Mouse (Mus musculus): ENCODE measurements at regions not wholly inside any gene's neighbourhood (a gene's known extent, or its start where the extent isn't known, plus 50 kb on each side); places are given as distances from the start of the nearest gene placed in this dataset.

GRCm38 (mm10) chr16:8351424-8351823, 73.5 kb downstream of the Tmem114 start:
- WGBS = 60% methylated on average over 4 of the region's 4 CpGs
- no peak for ATAC-seq (ENCODE audit: low read depth)
- H3K9me3 ChIP-seq (ENCODE audit: control insufficient read depth, low read length) = no peaks in the 10 kb centered on the region
- H3K9ac ChIP-seq (ENCODE audit: low read depth, low read length) = no peak overlapping the region
- H3K27ac ChIP-seq (replicated peaks; ENCODE audit: low read depth, low read length) = no peak overlapping the region
- no peak for DNase-seq (ENCODE audit: low spot score)
- no peaks in the 10 kb centered on the region for H3K27me3 ChIP-seq (replicated peaks; ENCODE audit: control insufficient read depth, insufficient read depth, low read length)
- no peak overlapping the region for H3K4me2 ChIP-seq (ENCODE audit: low read depth, low read length)
- no peak overlapping the region for H3K4me3 ChIP-seq (ENCODE audit: low read depth, low read length)
- no peaks in the 10 kb centered on the region for H3K36me3 ChIP-seq (ENCODE audit: control insufficient read depth, insufficient read depth, low read length)
- H3K4me1 ChIP-seq (ENCODE audit: control insufficient read depth, insufficient read depth, low read length) = no peaks in the 10 kb centered on the region

GRCm38 (mm10) chr16:8349148-8349547, 75.8 kb downstream of the Tmem114 start:
- no peak overlapping the region for H3K27ac ChIP-seq (replicated peaks; ENCODE audit: low read depth, low read length)
- H3K36me3 ChIP-seq (ENCODE audit: control insufficient read depth, insufficient read depth, low read length) = no peaks in the 10 kb centered on the region
- no peaks in the 10 kb centered on the region for H3K9me3 ChIP-seq (ENCODE audit: control insufficient read depth, low read length)
- no peak overlapping the region for H3K4me2 ChIP-seq (ENCODE audit: low read depth, low read length)
- H3K4me3 ChIP-seq (ENCODE audit: low read depth, low read length) = no peak overlapping the region
- no peaks in the 10 kb centered on the region for H3K4me1 ChIP-seq (ENCODE audit: control insufficient read depth, insufficient read depth, low read length)
- WGBS = 59% methylated on average over 3 of the region's 3 CpGs
- ATAC-seq (ENCODE audit: low read depth) (no peak), DNase-seq (ENCODE audit: low spot score) (no peak)
- no peaks in the 10 kb centered on the region for H3K27me3 ChIP-seq (replicated peaks; ENCODE audit: control insufficient read depth, insufficient read depth, low read length)
- no peak overlapping the region for H3K9ac ChIP-seq (ENCODE audit: low read depth, low read length)

GRCm38 (mm10) chr16:8348645-8349044, 76.3 kb downstream of the Tmem114 start:
- H3K27me3 ChIP-seq (replicated peaks; ENCODE audit: control insufficient read depth, insufficient read depth, low read length) = no peaks in the 10 kb centered on the region
- H3K9me3 ChIP-seq (ENCODE audit: control insufficient read depth, low read length) = no peaks in the 10 kb centered on the region
- H3K4me2 ChIP-seq (ENCODE audit: low read depth, low read length) = no peak overlapping the region
- H3K4me3 ChIP-seq (ENCODE audit: low read depth, low read length) = no peak overlapping the region
- ATAC-seq (ENCODE audit: low read depth) (no peak), DNase-seq (ENCODE audit: low spot score) (no peak)
- WGBS = 62% methylated on average over 5 of the region's 5 CpGs
- no peaks in the 10 kb centered on the region for H3K4me1 ChIP-seq (ENCODE audit: control insufficient read depth, insufficient read depth, low read length)
- H3K9ac ChIP-seq (ENCODE audit: low read depth, low read length) = no peak overlapping the region
- no peak overlapping the region for H3K27ac ChIP-seq (replicated peaks; ENCODE audit: low read depth, low read length)
- no peaks in the 10 kb centered on the region for H3K36me3 ChIP-seq (ENCODE audit: control insufficient read depth, insufficient read depth, low read length)

GRCm38 (mm10) chr16:8345216-8345615, 79.7 kb downstream of the Tmem114 start:
- Histone ChIP-seq H3K4me1 (ENCODE audit: control insufficient read depth, insufficient read depth, low read length) (no peaks in the 10 kb centered on the region), H3K9ac (ENCODE audit: low read depth, low read length) (no peak overlapping the region), H3K4me2 (ENCODE audit: low read depth, low read length) (no peak overlapping the region), H3K27me3 (replicated peaks; ENCODE audit: control insufficient read depth, insufficient read depth, low read length) (no peaks in the 10 kb centered on the region), H3K4me3 (ENCODE audit: low read depth, low read length) (no peak overlapping the region), H3K9me3 (ENCODE audit: control insufficient read depth, low read length) (no peaks in the 10 kb centered on the region), H3K36me3 (ENCODE audit: control insufficient read depth, insufficient read depth, low read length) (no peaks in the 10 kb centered on the region), H3K27ac (replicated peaks; ENCODE audit: low read depth, low read length) (no peak overlapping the region)
- ATAC-seq (ENCODE audit: low read depth) (no peak), DNase-seq (ENCODE audit: low spot score) (no peak)
- WGBS = 83% methylated on average over 7 of the region's 7 CpGs

GRCm38 (mm10) chr16:8333081-8333710, 91.7 kb downstream of the Tmem114 start:
- Histone ChIP-seq H3K36me3 (ENCODE audit: control insufficient read depth, insufficient read depth, low read length) (no peaks in the 10 kb centered on the region), H3K4me1 (ENCODE audit: control insufficient read depth, insufficient read depth, low read length) (no peaks in the 10 kb centered on the region), H3K9ac (ENCODE audit: low read depth, low read length) (no peak overlapping the region), H3K27me3 (replicated peaks; ENCODE audit: control insufficient read depth, insufficient read depth, low read length) (no peaks in the 10 kb centered on the region), H3K9me3 (ENCODE audit: control insufficient read depth, low read length) (no peaks in the 10 kb centered on the region), H3K27ac (replicated peaks; ENCODE audit: low read depth, low read length) (no peak overlapping the region), H3K4me2 (ENCODE audit: low read depth, low read length) (no peak overlapping the region), H3K4me3 (ENCODE audit: low read depth, low read length) (no peak overlapping the region)
- DNase-seq (ENCODE audit: low spot score) = peak; percentile 70
- 15% methylated on average over 8 of the region's 8 CpGs for WGBS
- ATAC-seq (ENCODE audit: low read depth) = peak; percentile 72

GRCm38 (mm10) chr16:8311996-8312395, 112.9 kb downstream of the Tmem114 start:
- DNase-seq (ENCODE audit: low spot score) = peak; percentile 6
- Histone ChIP-seq H3K27me3 (replicated peaks; ENCODE audit: control insufficient read depth, insufficient read depth, low read length) (no peaks in the 10 kb centered on the region), H3K9me3 (ENCODE audit: control insufficient read depth, low read length) (no peaks in the 10 kb centered on the region), H3K27ac (replicated peaks; ENCODE audit: low read depth, low read length) (no peak overlapping the region), H3K4me1 (ENCODE audit: control insufficient read depth, insufficient read depth, low read length) (no peaks in the 10 kb centered on the region), H3K4me2 (ENCODE audit: low read depth, low read length) (no peak overlapping the region), H3K36me3 (ENCODE audit: control insufficient read depth, insufficient read depth, low read length) (no peaks in the 10 kb centered on the region), H3K9ac (ENCODE audit: low read depth, low read length) (no peak overlapping the region), H3K4me3 (ENCODE audit: low read depth, low read length) (no peak overlapping the region)
- no peak for ATAC-seq (ENCODE audit: low read depth)
- WGBS = 44% methylated on average over 7 of the region's 7 CpGs

- no peaks in the 10 kb centered on the region for H3K4me1 ChIP-seq (ENCODE audit: control insufficient read depth, insufficient read depth, low read length)
- whole genome bisulfite sequencing = 66% methylated on average over 7 of the region's 8 CpGs
- H3K9me3 ChIP-seq (ENCODE audit: control insufficient read depth, low read length) = no peaks in the 10 kb centered on the region
- no peak overlapping the region for H3K4me2 ChIP-seq (ENCODE audit: low read depth, low read length)
- DNase-seq (ENCODE audit: low spot score) = peak; percentile 5
- H3K4me3 ChIP-seq (ENCODE audit: low read depth, low read length) = no peak overlapping the region
- no peak overlapping the region for H3K9ac ChIP-seq (ENCODE audit: low read depth, low read length)
- ATAC-seq (ENCODE audit: low read depth) = no peak
- no peaks in the 10 kb centered on the region for H3K36me3 ChIP-seq (ENCODE audit: control insufficient read depth, insufficient read depth, low read length)
- H3K27me3 ChIP-seq (replicated peaks; ENCODE audit: control insufficient read depth, insufficient read depth, low read length) = no peaks in the 10 kb centered on the region
- no peak overlapping the region for H3K27ac ChIP-seq (replicated peaks; ENCODE audit: low read depth, low read length)
Measured at GRCm38 (mm10) chr16:8306389-8306788, 118.5 kb downstream of the Tmem114 start.
